Mouse (Mus musculus) brain, embryonic 14.5 days (tissue): ENCODE data around the gene Pex26.

ENCODE experiments used
- CTCF ChIP-seq: fragments of 200-500 bp; IDR thresholded peaks from 2 replicates; pipeline ENCODE4 v1.5.1; 2012; ENCODE audit warnings: inconsistent platforms, mild to moderate bottlenecking, moderate library complexity, borderline replicate concordance; ENCODE audit not compliant: insufficient read depth, insufficient read length; ENCODE audit errors: extremely low read depth
- POLR2A ChIP-seq: fragments of 200-500 bp; IDR thresholded peaks from 2 replicates; pipeline ENCODE4 v1.6.1; 2012; ENCODE audit warnings: mild to moderate bottlenecking, inconsistent platforms, borderline replicate concordance; ENCODE audit not compliant: poor library complexity, insufficient read depth, insufficient read length, severe bottlenecking; ENCODE audit errors: extremely low read depth

DNA sequence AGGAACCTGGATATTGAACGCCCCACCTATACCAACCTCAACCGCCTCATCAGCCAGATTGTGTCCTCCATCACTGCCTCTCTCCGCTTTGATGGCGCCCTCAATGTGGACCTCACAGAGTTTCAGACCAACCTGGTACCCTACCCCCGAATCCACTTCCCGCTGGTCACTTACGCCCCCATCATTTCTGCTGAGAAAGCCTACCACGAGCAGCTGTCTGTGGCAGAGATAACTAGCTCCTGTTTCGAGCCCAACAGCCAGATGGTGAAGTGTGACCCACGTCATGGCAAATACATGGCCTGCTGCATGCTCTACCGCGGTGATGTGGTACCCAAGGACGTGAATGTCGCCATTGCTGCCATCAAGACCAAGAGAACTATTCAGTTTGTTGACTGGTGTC is 39.5 kb downstream of the Pex26 start:
- TF ChIP-seq CTCF, result no peak
- TF ChIP-seq POLR2A, result no peak
